Mouse (Mus musculus): ENCODE results near the gene Exosc1.
"Not testable (repeated sequence)": the region's sequence is repeated elsewhere in the genome, so short reads cannot be mapped to it uniquely, and the experiment has no call there.

Gene Exosc1

GRCm38 (mm10) chr19:41933179-41934086 is at the start of gene Exosc1, which contains the start of gene Zdhhc16:
Exosc1 (minus strand) TSS chr19:41933423.
Zdhhc16 (plus strand) TSS chr19:41933480.
- peak; percentile 99 for DNase-seq (ENCODE audit: low read depth, low spot score)

- peak; percentile 40 for DNase-seq (ENCODE audit: low read depth, low spot score)
These were observed 49.5 kb upstream of the Exosc1 start for GRCm38 (mm10) chr19:41982791-41983150.

GRCm38 (mm10) chr19:41981931-41982790 is 48.9 kb upstream of the Exosc1 start:
- peak; percentile 42 for DNase-seq (ENCODE audit: low read depth, low spot score)

- DNase-seq (ENCODE audit: low read depth, low spot score), result no peak
These were observed 48.3 kb upstream of the Exosc1 start, which contains the start of gene Ubtd1 for GRCm38 (mm10) chr19:41981595-41981927. Ubtd1 (plus strand) TSS chr19:41981763.

GRCm38 (mm10) chr19:41980819-41981594 is 47.8 kb upstream of the Exosc1 start, which contains the start of gene Mms19:
Mms19 (minus strand) TSS chr19:41981157.
- peak; percentile 99 for DNase-seq (ENCODE audit: low read depth, low spot score)

DNA sequence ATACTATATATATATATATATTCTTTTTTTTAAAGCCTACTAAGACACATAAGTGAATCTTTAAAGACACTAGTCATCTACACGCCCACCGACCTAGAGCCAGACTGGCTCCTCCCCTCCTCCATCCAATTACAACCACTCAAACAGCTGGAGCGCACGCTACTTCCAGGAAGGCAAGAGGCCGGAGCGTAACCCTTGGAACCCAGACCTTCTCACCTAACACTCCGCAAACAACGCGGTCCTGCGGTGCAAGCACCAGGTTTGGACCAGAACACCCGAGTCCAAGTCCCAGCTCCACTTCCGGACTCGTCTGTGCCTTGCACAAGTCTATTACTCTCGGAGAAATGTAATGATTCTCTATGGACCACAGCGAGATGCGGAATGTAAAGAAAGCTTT is 47.2 kb upstream of the Exosc1 start:
- DNase-seq (ENCODE audit: low read depth, low spot score), result peak; percentile 88

- peak; percentile 53 for DNase-seq (ENCODE audit: low read depth, low spot score)
These were observed 40.9 kb upstream of the Exosc1 start for GRCm38 (mm10) chr19:41973891-41974794.

- no peak for DNase-seq (ENCODE audit: low read depth, low spot score)
These were observed 36.4 kb upstream of the Exosc1 start for GRCm38 (mm10) chr19:41969618-41970017.

- DNase-seq (ENCODE audit: low read depth, low spot score), result no peak
These were observed 20.4 kb upstream of the Exosc1 start for GRCm38 (mm10) chr19:41953574-41953973.

DNA sequence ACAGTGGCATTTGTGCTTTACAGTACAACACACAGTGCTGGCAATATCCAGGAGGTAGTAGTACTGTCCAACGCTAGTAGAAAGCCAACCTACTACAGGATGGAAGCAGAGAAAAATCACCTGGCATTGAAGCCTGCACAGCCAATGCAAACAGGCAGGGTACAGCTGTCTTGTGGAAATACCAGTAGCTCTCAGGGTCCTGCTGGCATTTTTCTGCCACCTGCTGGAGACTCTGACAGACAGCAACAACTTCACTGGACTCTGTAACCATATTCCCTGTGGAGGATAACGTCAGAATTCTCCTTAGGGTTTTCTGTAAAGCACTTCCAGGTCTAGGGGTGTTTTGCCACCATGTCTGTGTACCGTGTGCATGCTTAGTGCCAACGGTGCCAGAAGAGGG is 19.1 kb upstream of the Exosc1 start:
- peak; percentile 40 for DNase-seq (ENCODE audit: low read depth, low spot score)

DNA sequence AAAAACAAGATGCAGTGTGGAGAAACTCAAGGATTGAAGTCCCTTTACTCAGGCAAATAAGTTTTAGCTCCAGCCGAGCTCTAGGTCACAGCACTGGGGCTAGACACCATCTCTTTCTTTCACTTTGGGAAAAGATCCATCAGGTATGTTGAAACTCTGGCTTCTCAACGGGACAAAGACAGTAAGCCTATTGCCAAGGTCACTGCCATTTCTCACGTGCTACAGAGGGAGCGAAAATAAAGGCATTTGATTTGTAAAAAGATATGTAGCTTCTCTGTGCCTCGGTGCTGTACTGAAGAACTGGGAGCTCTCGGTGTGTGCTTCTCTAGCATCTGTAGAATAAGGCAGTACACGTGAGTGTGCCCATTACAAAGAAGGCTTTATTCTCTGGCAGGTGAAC is 10.6 kb upstream of the Exosc1 start:
- DNase-seq (ENCODE audit: low read depth, low spot score), result no peak

DNA sequence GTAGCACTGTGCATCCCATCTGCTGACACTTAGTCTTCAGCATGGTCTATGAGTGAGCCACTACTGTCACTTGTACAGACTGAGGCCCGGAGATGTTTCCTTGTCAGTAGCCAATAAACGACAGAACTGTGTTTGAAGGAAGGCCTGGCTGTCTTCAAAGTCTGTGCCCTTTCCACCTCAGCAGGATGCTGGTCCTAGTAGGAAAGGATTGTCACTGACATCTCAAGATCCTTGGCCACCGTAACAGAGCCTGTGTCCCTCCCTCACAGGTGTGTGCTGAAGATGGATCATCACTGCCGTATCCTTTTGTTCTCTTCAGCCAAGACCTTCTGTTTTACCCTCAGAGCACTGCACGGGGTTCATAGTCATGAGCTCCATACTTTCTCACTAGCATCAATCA is 5.3 kb upstream of the Exosc1 start:
- no peak for DNase-seq (ENCODE audit: low read depth, low spot score)

- DNase-seq (ENCODE audit: low read depth, low spot score), result no peak
These were observed 2.7 kb upstream of the Exosc1 start for GRCm38 (mm10) chr19:41935921-41936320.

DNA sequence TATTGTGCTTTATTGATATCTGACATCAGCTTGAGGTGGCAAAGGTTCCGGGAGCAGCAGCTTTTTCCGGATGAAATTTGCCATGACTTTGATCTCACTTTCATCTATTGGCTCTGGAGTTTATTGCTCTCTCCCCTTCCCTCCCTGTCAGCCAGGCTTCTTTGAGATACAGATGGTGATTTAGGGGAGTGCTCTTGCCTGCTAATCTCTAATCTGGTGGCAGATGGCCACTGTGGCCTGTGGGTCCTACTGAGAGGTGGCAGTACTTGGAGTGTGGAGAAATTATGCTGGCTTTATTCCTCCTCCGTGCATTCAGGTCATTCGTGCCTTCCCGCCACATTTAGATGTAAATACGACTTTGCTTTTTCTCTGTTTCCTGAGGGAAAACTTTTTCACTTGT is 901 bp upstream of the Exosc1 start:
- no peak for DNase-seq (ENCODE audit: low read depth, low spot score)

DNA sequence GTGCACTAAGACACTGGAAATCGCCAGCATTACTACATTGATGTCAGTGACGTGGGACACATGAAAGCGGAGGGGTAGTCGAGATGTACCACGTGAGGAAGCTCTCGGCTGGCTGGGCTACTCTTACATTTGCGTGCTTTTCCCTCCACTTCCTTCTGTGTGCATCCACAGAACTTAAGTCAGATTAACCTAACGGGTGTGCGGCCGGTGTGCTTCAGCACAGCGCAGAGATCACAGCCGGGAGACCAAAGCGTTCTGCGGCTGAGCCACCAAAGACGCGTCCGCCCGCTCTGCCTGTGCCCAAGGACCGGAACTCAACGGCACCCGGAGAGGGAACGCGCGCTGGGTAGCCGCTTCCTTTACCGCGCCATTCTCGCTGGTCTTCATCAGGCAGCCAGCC is 537 bp downstream of the Exosc1 start:
- DNase-seq (ENCODE audit: low read depth, low spot score), result peak; percentile 74

GRCm38 (mm10) chr19:41920412-41921067 is 12.7 kb downstream of the Exosc1 start:
- no peak for DNase-seq (ENCODE audit: low read depth, low spot score)

DNA sequence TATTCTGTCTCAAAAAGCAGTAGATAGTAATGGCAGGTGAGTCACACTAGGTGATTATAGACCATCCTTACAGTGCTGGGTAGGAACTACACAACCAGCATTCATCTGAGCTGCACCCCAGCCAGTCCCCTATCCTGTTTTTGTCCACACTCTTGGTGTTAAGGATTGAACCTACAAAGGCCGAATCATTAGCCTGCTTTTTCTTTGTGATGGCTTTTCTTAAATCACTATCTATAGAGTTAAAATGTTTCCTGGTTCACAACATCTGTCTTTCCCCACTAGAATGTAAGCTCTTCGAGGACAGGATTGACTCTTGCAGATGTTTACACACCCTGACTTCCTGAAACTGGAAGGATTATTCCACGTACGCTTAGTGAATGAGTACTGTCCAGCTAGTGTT is 13.8 kb downstream of the Exosc1 start:
- no peak for DNase-seq (ENCODE audit: low read depth, low spot score)

- DNase-seq (ENCODE audit: low read depth, low spot score), result no peak
These were observed 16.4 kb downstream of the Exosc1 start for GRCm38 (mm10) chr19:41916853-41917252.

GRCm38 (mm10) chr19:41915294-41915693 is 17.9 kb downstream of the Exosc1 start:
- no peak for DNase-seq (ENCODE audit: low read depth, low spot score)

GRCm38 (mm10) chr19:41914592-41914882 is 18.7 kb downstream of the Exosc1 start:
- DNase-seq (ENCODE audit: low read depth, low spot score), result not testable (repeated sequence)

Data from R1 (cell line).